Mouse (Mus musculus): ENCODE measurements at regions not wholly inside any gene's neighbourhood (a gene's known extent, or its start where the extent isn't known, plus 50 kb on each side); places are given as distances from the start of the nearest gene placed in this dataset.

DNA sequence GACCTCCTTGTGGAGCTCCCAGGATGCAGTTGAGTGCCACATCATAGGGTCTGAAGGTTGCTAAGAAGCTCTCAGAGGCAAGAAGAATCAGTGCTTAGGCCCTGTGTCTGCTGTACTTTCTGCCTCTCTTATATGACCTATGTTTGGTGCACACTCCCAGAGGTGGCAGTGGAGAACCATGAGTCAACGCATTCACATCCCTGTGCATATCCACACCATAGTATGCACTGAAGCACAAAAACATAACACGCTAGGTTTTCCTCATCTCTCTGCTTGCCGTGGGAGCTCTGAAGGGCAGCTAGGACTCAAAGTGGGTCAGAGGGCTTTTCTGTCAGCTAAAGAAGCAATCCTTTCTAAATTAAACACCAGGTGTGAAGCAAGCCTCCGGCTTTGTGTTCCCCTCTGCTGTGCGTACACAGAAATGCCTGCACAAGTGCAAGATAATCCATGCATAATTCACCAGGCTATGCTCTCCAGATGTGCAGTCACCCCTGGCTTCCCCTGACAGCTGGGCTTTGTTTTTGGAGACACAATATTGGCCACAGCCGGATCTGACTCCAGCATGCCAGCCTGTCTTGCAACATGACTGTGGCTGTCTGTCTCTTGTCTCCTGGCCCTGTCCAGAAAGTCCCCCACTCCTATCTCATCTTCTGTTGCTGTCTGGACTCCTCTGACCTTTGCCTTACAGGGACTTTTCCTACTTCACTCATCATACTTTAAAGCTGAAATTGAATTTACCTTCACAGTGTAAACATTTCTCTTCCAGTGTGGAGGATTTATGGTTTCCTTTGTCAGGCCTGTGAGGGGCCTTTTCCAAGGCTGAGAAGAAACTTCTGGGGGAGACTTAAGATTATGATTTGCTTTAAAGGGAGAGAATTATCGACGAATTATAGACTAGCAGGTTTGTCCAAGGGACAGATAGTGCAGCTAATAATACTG, 405.1 kb upstream of the Mctp2 start:
- no peak for ATAC-seq

DNA sequence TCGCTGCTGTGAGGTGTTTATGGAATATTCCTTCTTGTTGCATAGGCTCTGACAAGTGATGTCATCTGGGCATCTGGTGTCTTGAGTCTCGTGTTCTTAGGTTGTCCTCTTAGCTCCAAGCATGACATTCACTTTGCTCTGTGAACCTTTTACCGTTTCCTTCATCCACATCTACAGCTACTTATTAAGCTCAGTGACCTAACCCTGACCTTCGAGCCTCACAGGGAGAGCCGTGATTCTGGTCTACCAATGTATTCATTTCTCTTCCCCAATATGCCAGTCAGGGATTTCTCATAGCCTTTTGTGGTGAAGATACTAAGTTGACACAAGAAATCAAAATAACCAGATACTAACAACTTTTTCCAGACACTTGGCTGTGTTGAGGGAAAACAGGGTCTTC, 409.0 kb upstream of the Mctp2 start:
- Histone ChIP-seq H3K4me1 (no peaks in the 10 kb centered on the region), H3K9me3 (replicated peaks) (no peaks in the 10 kb centered on the region), H3K4me3 (no peak overlapping the region), H3K36me3 (ENCODE audit: poor library complexity, severe bottlenecking) (no peaks in the 10 kb centered on the region), H3K27me3 (no peaks in the 10 kb centered on the region), H3K27ac (no peak overlapping the region), H3K4me2 (no peak overlapping the region), H3K9ac (no peak overlapping the region)
- WGBS: 77% methylated on average over 5 of the region's 5 CpGs
- ATAC-seq: no peak

More for the DNA sequence above, 405.1 kb upstream of the Mctp2 start:
- H3K9me3 ChIP-seq (replicated peaks): no peaks in the 10 kb centered on the region
- H3K4me1 ChIP-seq: no peaks in the 10 kb centered on the region
- H3K27me3 ChIP-seq: no peaks in the 10 kb centered on the region
- 75% methylated on average over 8 of the region's 8 CpGs for WGBS
- no peaks in the 10 kb centered on the region for H3K36me3 ChIP-seq (ENCODE audit: poor library complexity, severe bottlenecking)
- no peak overlapping the region for H3K27ac ChIP-seq
- H3K4me3 ChIP-seq: no peak overlapping the region
- no peak overlapping the region for H3K4me2 ChIP-seq
- H3K9ac ChIP-seq: no peak overlapping the region

DNA sequence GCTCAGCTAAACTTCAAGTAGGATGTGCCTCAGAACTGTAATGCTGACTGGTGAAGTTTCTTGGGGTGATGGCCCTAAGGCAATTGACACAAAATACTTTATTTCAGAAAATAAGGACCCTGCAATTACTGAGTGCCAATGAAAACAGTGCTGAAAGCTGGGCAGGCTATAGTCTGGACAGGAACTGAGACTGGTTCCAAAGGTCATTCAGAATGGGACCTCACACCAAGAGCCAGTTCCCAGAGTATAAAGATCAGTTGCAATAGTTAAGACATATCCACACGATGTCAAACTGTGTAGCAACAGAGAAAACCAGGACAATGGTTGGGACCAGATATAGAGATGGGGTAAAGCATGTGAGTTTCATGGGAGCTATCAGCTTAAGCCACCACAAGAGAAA, 409.6 kb upstream of the Mctp2 start:
- Histone ChIP-seq H3K27me3 (no peaks in the 10 kb centered on the region), H3K9me3 (replicated peaks) (no peaks in the 10 kb centered on the region), H3K4me2 (no peak overlapping the region), H3K9ac (no peak overlapping the region), H3K27ac (no peak overlapping the region), H3K4me1 (no peaks in the 10 kb centered on the region), H3K36me3 (ENCODE audit: poor library complexity, severe bottlenecking) (no peaks in the 10 kb centered on the region), H3K4me3 (no peak overlapping the region)
- 86% methylated on average over 1 of the region's 1 CpGs for WGBS
- ATAC-seq: no peak

DNA sequence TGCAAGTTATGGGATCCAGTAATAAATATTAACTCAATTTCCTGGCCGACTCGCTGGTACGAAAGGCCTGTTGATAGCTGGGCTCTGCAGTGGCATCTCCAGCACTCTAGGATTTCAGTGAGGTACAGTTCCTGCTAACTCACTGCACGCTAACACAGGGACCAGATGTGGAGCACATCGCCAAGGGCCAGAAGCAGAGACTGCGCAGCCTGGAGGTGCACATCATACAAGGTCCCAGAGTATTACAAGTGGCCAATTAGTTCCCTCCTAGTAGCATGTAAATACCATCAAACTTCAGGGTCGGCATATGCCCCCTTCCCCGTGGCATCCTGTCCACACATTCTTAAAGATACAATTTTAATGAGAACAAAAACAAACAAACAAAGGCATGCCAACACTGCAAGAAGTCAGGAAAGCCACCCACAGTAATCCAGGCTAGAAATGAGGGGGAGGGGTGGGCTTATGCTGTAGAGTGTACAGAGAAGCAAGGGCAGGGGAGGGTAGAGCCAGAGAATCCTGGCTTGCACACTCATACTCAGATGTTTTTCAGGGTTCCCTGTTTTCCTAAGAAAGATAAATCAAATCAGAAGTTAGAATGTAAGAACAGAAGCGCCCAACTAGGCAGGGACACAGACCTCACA, 419.9 kb upstream of the Mctp2 start:
- Histone ChIP-seq H3K36me3 (ENCODE audit: poor library complexity, severe bottlenecking) (no peaks in the 10 kb centered on the region), H3K9ac (no peak overlapping the region), H3K9me3 (replicated peaks) (no peaks in the 10 kb centered on the region), H3K4me3 (no peak overlapping the region), H3K4me1 (no peaks in the 10 kb centered on the region), H3K27ac (no peak overlapping the region), H3K27me3 (no peaks in the 10 kb centered on the region), H3K4me2 (no peak overlapping the region)
- 83% methylated on average over 9 of the region's 9 CpGs for WGBS
- ATAC-seq: no peak

DNA sequence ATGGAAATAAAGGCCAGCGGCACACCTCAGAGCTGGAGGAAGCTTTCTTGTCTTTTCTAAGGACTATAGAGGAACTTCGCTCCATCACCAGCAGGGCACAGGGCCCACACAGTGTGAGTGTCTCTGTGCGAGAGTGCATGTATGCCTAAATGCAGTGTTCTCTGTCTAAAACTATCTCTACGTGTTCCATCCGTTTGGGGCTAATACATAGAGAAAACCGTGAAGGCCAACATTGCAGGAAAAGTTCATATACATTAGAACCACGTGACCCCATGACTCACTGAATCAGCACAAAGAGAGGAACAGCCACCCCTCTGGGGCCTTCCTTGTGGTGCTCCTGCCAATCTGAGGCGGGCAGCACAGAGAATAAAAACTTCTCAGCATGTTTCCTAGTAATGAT, 431.4 kb upstream of the Mctp2 start:
- H3K4me1 ChIP-seq: peaks cover 15% of the 10 kb centered on the region
- no peak overlapping the region for H3K9ac ChIP-seq
- H3K4me3 ChIP-seq: no peak overlapping the region
- H3K4me2 ChIP-seq: no peak overlapping the region
- 49% methylated on average over 8 of the region's 8 CpGs for WGBS
- peak overlapping the region; percentile 48 for H3K27ac ChIP-seq
- peak; percentile 55; the same call in 1 of the 2 replicates for ATAC-seq
- H3K36me3 ChIP-seq (ENCODE audit: poor library complexity, severe bottlenecking): no peaks in the 10 kb centered on the region
- H3K9me3 ChIP-seq (replicated peaks): no peaks in the 10 kb centered on the region
- no peaks in the 10 kb centered on the region for H3K27me3 ChIP-seq

DNA sequence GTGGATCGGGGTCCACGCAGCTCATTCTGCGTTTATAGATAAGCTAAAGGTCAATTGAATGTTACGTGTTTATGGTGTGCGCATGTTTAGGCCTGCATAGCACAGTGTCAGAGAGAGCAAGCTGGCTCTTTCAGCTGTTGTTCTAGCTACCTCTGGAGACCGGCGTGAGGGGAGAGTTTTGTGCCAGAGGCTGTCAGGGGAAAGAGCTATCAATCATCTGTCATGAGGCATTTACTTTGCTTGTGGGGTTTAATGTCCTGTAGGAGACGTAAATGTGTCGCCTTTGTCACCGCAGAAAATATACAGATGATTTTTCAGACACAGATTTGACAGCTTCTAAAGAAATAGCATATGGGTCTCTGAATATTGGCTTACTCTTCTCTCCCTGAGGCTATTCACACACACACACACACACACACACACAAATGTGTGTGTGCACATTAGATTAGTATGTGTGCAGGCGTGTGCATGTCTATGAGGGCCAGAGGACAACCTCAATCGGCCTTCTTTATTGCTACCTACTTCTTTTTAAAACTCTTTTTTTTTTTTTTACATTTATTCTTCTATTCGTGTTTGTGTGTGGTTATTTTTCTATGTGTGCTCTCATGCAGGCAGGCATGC, 432.0 kb upstream of the Mctp2 start:
- Histone ChIP-seq H3K4me1 (peaks cover 15% of the 10 kb centered on the region), H3K36me3 (ENCODE audit: poor library complexity, severe bottlenecking) (no peaks in the 10 kb centered on the region), H3K27me3 (no peaks in the 10 kb centered on the region), H3K27ac (peak overlapping the region; percentile 48), H3K9me3 (replicated peaks) (no peaks in the 10 kb centered on the region), H3K4me2 (no peak overlapping the region; the same call in 1 of the 2 replicates), H3K9ac (no peak overlapping the region), H3K4me3 (no peak overlapping the region)
- 49% methylated on average over 13 of the region's 13 CpGs for WGBS
- ATAC-seq: peak; percentile 75

DNA sequence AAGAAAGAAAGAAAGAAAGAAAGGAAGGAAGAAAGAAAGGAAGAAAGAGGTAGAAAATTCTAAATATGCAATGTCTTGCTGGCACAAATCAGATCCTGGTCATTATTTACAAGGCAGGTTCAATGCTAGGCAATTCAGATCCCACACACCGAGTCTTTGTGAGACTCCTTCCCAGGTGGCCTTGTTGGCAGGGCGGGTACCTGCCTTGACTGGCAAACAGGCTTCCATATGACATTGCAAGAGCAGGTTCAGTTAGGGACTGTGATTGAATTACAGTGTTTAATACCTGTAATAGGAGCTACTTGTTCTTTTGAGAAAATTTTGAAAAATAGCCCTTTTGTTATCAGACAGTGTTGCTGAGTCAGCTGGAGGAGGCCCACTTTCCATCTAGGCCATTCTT, 436.0 kb upstream of the Mctp2 start:
- Histone ChIP-seq H3K36me3 (ENCODE audit: poor library complexity, severe bottlenecking) (no peaks in the 10 kb centered on the region), H3K27me3 (no peaks in the 10 kb centered on the region), H3K4me1 (peaks cover 15% of the 10 kb centered on the region), H3K4me2 (no peak overlapping the region), H3K9ac (no peak overlapping the region), H3K27ac (no peak overlapping the region), H3K9me3 (replicated peaks) (no peaks in the 10 kb centered on the region), H3K4me3 (no peak overlapping the region)
- 85% methylated on average over 2 of the region's 2 CpGs for WGBS
- ATAC-seq: no peak

DNA sequence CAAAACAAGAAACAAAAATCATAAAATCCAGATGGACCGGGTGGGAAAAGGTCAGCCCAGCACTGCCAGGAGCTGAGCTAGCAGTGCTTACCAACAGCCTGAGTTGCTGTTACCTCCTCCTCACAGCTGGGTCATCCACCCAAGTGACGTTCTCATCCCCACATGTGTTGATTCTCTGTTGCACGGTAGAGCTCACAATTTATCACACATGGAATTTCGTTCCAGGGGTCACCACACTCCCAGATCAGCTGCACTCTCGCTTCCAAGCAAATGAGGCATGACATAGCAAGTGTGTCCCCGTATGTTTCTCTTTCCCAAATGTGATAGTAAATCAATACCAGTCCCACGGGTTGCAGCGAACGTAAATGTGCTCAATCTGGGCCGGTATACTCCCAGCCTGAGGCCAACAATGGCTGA, 445.1 kb upstream of the Mctp2 start:
- ATAC-seq: no peak
- Histone ChIP-seq H3K4me2 (no peak overlapping the region), H3K9me3 (replicated peaks) (no peaks in the 10 kb centered on the region), H3K27me3 (no peaks in the 10 kb centered on the region), H3K4me3 (no peak overlapping the region), H3K36me3 (ENCODE audit: poor library complexity, severe bottlenecking) (no peaks in the 10 kb centered on the region), H3K27ac (no peak overlapping the region), H3K9ac (no peak overlapping the region), H3K4me1 (peaks cover 18% of the 10 kb centered on the region; the same call in 1 of the 2 replicates)
- 81% methylated on average over 10 of the region's 10 CpGs for WGBS

DNA sequence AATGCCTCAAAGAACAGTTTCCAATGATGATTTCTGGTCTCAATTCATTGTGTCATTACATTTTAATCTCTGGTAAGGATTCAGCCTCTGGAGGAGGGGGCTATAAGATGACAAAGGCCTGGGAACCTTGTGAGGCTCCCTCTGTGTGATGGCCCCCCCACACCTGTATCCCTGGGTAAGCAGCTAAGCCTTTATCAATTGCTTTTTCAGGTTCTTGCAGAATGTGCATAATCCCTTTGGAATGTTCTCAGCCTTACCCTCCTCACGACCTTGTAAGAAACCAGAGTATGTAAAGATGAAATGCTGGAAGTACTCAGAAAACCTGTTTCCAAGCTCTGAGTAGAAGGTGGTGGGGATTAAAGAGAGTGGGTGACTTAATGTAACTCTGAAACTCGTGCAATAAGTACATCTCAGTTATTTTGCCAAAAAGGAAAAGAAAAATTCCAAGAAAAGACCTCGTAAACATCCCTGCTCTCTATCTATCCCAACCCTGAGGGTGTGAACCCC, 446.7 kb upstream of the Mctp2 start:
- 45% methylated on average over 3 of the region's 3 CpGs for WGBS
- no peak overlapping the region for H3K4me2 ChIP-seq
- H3K9ac ChIP-seq: no peak overlapping the region
- H3K4me1 ChIP-seq: peaks cover 18% of the 10 kb centered on the region; the same call in 1 of the 2 replicates
- no peak overlapping the region for H3K4me3 ChIP-seq
- no peaks in the 10 kb centered on the region for H3K9me3 ChIP-seq (replicated peaks)
- ATAC-seq: no peak
- no peaks in the 10 kb centered on the region for H3K27me3 ChIP-seq
- no peaks in the 10 kb centered on the region for H3K36me3 ChIP-seq (ENCODE audit: poor library complexity, severe bottlenecking)
- H3K27ac ChIP-seq: no peak overlapping the region

DNA sequence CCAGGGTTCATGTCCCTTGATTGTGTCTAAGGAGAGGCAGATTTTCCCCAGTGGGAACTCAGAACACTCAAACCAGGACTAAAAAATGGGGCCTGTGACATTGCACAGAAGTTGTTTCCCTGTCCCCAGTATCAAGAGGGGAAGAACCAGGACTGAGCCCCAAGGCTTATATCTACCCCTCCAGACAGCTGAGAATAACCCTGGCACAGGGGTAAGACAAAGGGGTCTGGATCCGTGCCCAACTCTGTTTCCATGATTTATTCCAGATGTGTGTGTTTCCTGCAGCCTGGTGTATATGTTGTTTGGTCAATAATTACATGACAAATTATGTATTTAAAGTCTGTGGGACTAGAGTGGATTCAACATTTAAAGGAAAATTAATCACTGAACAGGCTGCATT, 456.3 kb upstream of the Mctp2 start:
- WGBS: 71% methylated on average over 1 of the region's 1 CpGs
- Histone ChIP-seq H3K4me1 (no peaks in the 10 kb centered on the region), H3K27ac (no peak overlapping the region), H3K9ac (no peak overlapping the region), H3K4me3 (no peak overlapping the region), H3K27me3 (no peaks in the 10 kb centered on the region), H3K4me2 (no peak overlapping the region), H3K9me3 (replicated peaks) (no peaks in the 10 kb centered on the region), H3K36me3 (ENCODE audit: poor library complexity, severe bottlenecking) (no peaks in the 10 kb centered on the region)
- no peak for ATAC-seq

DNA sequence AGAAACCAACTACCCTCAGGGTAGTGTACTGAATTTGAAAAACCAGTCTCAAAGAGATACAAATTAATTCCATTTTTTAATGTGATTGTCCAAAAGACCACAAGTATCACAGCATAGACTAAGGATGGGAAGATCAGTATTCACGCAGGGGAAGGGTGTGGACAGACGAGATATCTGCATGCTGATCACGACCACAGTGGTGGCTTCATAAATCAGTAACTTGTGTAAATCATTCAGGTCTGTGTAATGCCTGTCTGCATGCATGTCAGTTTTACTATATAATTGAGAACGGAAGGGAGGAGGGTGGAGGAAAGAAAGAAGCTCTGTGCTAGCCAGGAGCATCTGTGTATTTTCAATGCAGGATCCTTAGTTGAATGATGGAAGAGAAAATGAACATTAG, 462.3 kb upstream of the Mctp2 start:
- Histone ChIP-seq H3K9ac (no peak overlapping the region), H3K9me3 (replicated peaks) (no peaks in the 10 kb centered on the region), H3K4me2 (no peak overlapping the region), H3K4me3 (no peak overlapping the region), H3K4me1 (no peaks in the 10 kb centered on the region), H3K27me3 (no peaks in the 10 kb centered on the region), H3K36me3 (ENCODE audit: poor library complexity, severe bottlenecking) (no peaks in the 10 kb centered on the region), H3K27ac (no peak overlapping the region)
- 84% methylated on average over 4 of the region's 4 CpGs for WGBS
- no peak for ATAC-seq

Data from forebrain, embryonic 13.5 days (tissue).